Mouse (Mus musculus) liver, embryonic 15.5 days (tissue): ENCODE measurements around the gene Idh2. TPM values are rescaled to one million over a fixed set of nuclear protein-coding genes. Genes with fewer than 3 reads are reported as not detected.

ENCODE experiments used
- ATAC-seq: fragments of 200-750 bp; cut with Nextera tagmentation; 2 replicates; pipeline ENCODE4 v1.8.0; 2017; ENCODE audit warnings: moderate number of reproducible peaks, mild to moderate bottlenecking, moderate library complexity; ENCODE audit not compliant: insufficient read depth
- H3K27ac ChIP-seq: fragments of 300-500 bp; sonication (generic); replicated peaks from 2 replicates; pipeline ENCODE4 v1.5.1; 2015; ENCODE audit warnings: mild to moderate bottlenecking, inconsistent platforms
- H3K27me3 ChIP-seq: fragments of 300-500 bp; sonication (generic); 2 replicates; pipeline ENCODE4 v1.6.1; 2015; ENCODE audit warnings: mild to moderate bottlenecking, inconsistent platforms
- H3K36me3 ChIP-seq: fragments of 300-500 bp; sonication (generic); replicated peaks from 2 replicates; pipeline ENCODE4 v1.6.1; 2015; ENCODE audit warnings: moderate library complexity, mild to moderate bottlenecking, inconsistent platforms
- H3K4me1 ChIP-seq: fragments of 300-500 bp; sonication (generic); replicated peaks from 2 replicates; pipeline ENCODE4 v1.6.1; 2015; ENCODE audit warnings: inconsistent platforms
- H3K4me2 ChIP-seq: fragments of 300-500 bp; sonication (generic); 2 replicates; pipeline ENCODE4 v1.6.1; 2015; ENCODE audit warnings: moderate library complexity, mild to moderate bottlenecking, inconsistent platforms
- H3K4me3 ChIP-seq: fragments of 300-500 bp; sonication (generic); replicated peaks from 2 replicates; pipeline ENCODE4 v1.5.1; 2015; ENCODE audit warnings: mild to moderate bottlenecking, inconsistent platforms
- H3K9ac ChIP-seq: fragments of 300-500 bp; sonication (generic); 2 replicates; pipeline ENCODE4 v1.6.1; 2015; ENCODE audit warnings: moderate library complexity, mild to moderate bottlenecking, inconsistent platforms
- H3K9me3 ChIP-seq: fragments of 300-500 bp; sonication (generic); replicated peaks from 2 replicates; pipeline ENCODE4 v1.6.1; 2016; ENCODE audit warnings: inconsistent platforms
- WGBS: fragments of 180-500 bp; shearing (Covaris S2); methylation state at CpG from one replicate; pipeline ENCODE4 v1.1.7; 2015; ENCODE audit warnings: mixed read lengths; ENCODE audit not compliant: insufficient replicate concordance; 5-methylcytosine and 5-hydroxymethylcytosine counted together
- polyA plus RNA-seq: library from polyadenylated mRNA; unstranded; fragments of >200 nt; fragmentation: Nextera tagmentation; extraction: Ambion mirVana; gene quantifications from 2 replicates; pipeline ENCODE4 v1.2.1, GENCODE M21; 2015

The Idh2 gene
- polyA plus RNA-seq, 1 experiment from 2014 or later, result 175 TPM

DNA sequence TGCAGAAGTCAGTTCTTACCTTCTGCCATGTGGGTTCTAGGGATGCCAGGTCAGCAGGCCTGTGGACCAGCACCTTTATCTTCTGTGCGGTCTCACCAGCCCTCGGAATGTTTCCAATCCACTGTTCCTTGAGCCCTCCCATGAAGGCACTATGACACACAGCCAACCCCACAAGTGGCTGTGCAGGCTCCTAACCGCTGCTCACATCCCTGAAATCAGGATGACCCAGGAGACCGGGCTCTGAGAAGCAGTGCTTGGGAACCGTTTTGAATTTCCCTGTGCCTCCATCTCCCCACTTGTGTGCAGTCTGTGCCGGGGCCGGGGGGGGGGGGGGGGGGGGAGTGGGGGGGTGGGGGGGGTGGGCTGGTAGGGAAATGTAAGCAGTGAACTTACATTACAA, 46.9 kb downstream of the Idh2 start:
- no peak overlapping the region for H3K4me3 ChIP-seq
- H3K4me1 ChIP-seq, result peaks cover 36% of the 10 kb centered on the region
- no peaks in the 10 kb centered on the region for H3K36me3 ChIP-seq
- H3K4me2 ChIP-seq, result no peak overlapping the region
- H3K27me3 ChIP-seq, result no peaks in the 10 kb centered on the region
- H3K9ac ChIP-seq, result no peak overlapping the region
- no peaks in the 10 kb centered on the region for H3K9me3 ChIP-seq
- ATAC-seq, result no peak
- whole genome bisulfite sequencing, result 59% methylated on average over 6 of the region's 7 CpGs
- no peak overlapping the region for H3K27ac ChIP-seq

DNA sequence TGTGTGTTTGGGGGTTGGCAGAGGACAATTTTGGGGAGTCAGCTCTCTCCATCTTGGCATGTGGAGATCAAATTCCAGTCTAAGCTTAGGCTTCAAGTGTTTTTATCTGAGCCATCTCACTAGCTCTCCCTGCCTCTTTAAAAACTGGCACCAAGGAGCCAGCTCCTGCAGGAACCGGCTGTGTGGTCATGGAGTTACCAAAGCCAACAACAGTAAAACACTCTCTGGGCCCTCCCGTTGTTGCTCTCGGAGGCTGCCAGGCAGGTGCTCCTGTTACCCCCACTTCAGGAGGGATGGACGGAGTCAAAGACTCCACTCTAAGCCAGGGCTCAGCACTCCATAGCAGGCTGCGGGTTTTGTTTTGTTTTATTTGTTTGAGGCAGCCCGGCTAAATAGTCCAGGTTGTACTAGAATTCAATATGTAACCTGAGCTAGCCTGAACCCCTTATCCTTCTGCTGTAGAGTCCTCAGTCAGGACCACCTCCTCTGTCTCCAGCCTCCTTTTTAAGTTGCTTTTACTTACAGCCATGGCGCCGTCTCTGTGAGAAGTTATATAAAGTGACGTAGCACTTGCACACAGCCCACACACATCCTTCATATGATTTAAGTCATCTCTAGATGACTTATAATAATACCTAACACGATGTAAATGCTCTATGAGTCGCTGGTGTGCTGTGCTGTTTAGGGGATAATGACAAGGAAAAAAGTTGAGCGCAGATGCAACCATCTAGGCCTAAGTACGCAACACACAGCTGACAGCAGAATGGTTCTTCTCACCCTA, 48.3 kb downstream of the Idh2 start:
- WGBS, result 68% methylated on average over 13 of the region's 13 CpGs
- no peak for ATAC-seq
- H3K27ac ChIP-seq, result no peak overlapping the region
- H3K4me3 ChIP-seq, result no peak overlapping the region
- no peaks in the 10 kb centered on the region for H3K9me3 ChIP-seq
- H3K27me3 ChIP-seq, result no peaks in the 10 kb centered on the region
- H3K4me1 ChIP-seq, result peaks cover 39% of the 10 kb centered on the region
- H3K36me3 ChIP-seq, result no peaks in the 10 kb centered on the region
- no peak overlapping the region for H3K9ac ChIP-seq
- H3K4me2 ChIP-seq, result no peak overlapping the region

DNA sequence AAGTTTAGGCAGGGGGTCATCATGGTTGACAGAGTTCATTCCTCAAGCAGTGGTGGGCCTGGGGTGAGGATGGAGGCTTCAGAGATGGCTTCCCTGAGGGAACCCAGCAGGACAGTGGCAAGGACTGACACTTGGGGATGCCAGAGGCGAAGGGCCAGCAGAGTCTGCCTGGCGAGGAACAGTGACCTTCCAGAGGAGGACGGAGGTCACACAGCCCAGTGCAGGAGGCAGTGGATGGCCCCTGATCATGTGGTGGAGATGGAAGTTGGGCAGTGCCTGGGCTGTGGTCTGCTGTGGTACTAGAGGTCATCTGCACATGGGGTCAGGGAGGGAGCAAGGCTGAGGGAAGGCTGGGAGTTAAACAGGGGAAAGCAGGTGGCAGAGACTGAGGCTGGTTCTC, 49.9 kb downstream of the Idh2 start:
- Histone ChIP-seq H3K27ac (no peak overlapping the region), H3K4me3 (no peak overlapping the region), H3K9ac (no peak overlapping the region), H3K36me3 (no peaks in the 10 kb centered on the region), H3K4me2 (no peak overlapping the region), H3K4me1 (peaks cover 38% of the 10 kb centered on the region), H3K9me3 (no peaks in the 10 kb centered on the region), H3K27me3 (no peaks in the 10 kb centered on the region)
- 76% methylated on average over 3 of the region's 3 CpGs for WGBS
- ATAC-seq, result no peak

DNA sequence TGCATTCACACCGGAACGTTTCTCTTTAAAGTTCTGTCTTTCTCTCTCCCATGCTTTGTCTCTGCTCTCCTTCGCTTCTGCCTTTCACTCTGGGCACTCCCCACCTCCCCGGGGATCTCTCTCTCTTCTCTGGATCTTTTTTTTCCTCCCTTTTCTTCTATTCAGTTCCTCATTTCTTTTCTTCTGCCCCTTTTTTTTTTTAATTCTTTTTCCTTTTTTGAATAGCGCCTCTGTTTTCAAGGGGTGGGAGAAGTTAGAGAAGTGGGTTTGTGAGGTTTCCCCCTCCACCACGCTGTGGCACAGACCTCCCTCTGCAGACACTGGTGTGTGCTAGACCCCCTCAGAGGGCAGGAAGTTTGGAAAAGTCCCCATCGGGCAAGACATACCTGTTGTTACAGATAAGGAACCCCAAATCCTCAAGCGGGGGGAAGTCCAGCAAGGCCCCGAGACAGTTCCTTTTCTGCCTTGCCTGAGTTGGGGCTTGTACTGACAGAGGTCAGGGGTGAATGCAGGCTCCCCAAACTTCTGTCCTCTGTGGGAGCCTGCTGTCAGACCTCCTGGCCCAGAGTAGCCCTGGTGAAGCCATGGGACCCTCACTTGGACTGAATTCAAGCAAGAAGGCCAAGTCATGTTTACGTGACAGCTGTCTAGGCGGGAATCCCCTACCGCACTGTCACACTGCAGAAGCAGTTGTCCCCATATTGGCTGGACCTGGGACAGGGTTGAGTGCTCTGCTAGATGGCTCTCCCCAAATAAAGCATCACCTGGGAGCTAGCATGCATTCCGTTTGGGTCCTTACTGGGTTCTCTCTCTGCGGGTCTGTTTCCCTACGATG, 51.1 kb downstream of the Idh2 start:
- 34% methylated on average over 15 of the region's 15 CpGs for WGBS
- H3K27ac ChIP-seq, result no peak overlapping the region
- no peaks in the 10 kb centered on the region for H3K36me3 ChIP-seq
- peaks cover 37% of the 10 kb centered on the region for H3K4me1 ChIP-seq
- H3K9me3 ChIP-seq, result no peaks in the 10 kb centered on the region
- no peaks in the 10 kb centered on the region for H3K27me3 ChIP-seq
- H3K4me3 ChIP-seq, result no peak overlapping the region
- H3K4me2 ChIP-seq, result no peak overlapping the region
- H3K9ac ChIP-seq, result no peak overlapping the region
- ATAC-seq, result no peak

DNA sequence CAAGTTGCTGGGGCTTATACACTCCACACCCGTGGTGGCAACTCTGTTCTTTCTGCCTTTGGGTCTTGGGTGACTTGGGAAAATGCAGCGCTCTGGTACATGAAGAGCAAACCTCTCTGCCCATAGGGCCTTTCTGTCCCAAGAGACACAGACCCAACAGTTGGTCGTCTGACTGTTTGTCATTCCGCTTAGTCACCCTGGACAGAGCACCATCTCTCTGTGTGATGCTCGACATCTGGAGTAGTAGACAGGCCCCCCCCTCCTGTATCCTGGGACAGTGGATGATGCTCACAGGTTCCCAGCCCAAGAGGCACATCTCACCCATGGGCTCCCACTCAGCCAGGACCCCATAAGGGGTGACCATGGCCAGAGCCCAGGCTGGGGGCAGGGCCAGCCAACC, 51.9 kb downstream of the Idh2 start:
- Histone ChIP-seq H3K4me3 (no peak overlapping the region), H3K9me3 (no peaks in the 10 kb centered on the region), H3K9ac (no peak overlapping the region), H3K27me3 (no peaks in the 10 kb centered on the region), H3K36me3 (no peaks in the 10 kb centered on the region), H3K27ac (no peak overlapping the region), H3K4me1 (peaks cover 44% of the 10 kb centered on the region), H3K4me2 (no peak overlapping the region)
- no peak for ATAC-seq
- WGBS, result 40% methylated on average over 5 of the region's 5 CpGs

DNA sequence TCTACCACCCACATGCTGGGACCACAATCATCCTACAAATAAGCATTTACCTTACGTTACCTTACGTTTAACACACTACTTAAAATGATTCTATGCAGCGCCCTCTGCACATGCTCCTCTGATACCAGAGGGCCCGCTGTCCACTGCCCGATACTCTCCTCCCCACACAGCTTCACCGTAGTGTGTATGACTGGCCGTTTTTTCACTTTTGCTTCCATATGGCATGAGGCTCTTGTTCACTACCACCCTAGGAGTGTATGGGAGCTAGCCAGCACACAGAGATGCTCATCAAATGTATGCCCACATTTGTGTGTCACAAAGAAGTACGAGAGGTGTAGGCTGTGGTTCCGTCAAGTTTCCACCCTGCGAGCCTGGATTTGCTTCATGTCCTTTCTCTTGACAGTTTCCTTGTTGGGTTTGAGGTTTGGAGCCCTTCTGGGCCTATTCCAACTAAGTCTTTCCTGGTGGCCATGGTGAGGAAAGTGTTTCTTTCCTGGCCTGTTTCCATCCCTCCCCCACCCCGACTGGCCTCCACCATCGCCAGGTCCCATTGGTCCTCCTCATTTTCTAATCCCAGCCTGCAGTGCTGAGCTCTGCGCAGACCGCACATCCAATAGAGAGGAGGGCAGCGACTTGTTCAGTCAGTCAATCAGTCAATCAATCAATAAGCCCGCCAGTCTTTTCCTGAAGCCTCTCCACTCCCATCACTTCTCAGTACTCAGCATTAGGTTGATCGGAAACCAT, 52.9 kb downstream of the Idh2 start:
- no peak overlapping the region for H3K4me3 ChIP-seq
- H3K36me3 ChIP-seq, result no peaks in the 10 kb centered on the region
- H3K27ac ChIP-seq, result no peak overlapping the region
- 77% methylated on average over 17 of the region's 17 CpGs for WGBS
- no peak for ATAC-seq
- H3K9me3 ChIP-seq, result no peaks in the 10 kb centered on the region
- no peak overlapping the region for H3K9ac ChIP-seq
- H3K4me1 ChIP-seq, result peaks cover 54% of the 10 kb centered on the region
- no peaks in the 10 kb centered on the region for H3K27me3 ChIP-seq
- H3K4me2 ChIP-seq, result no peak overlapping the region

DNA sequence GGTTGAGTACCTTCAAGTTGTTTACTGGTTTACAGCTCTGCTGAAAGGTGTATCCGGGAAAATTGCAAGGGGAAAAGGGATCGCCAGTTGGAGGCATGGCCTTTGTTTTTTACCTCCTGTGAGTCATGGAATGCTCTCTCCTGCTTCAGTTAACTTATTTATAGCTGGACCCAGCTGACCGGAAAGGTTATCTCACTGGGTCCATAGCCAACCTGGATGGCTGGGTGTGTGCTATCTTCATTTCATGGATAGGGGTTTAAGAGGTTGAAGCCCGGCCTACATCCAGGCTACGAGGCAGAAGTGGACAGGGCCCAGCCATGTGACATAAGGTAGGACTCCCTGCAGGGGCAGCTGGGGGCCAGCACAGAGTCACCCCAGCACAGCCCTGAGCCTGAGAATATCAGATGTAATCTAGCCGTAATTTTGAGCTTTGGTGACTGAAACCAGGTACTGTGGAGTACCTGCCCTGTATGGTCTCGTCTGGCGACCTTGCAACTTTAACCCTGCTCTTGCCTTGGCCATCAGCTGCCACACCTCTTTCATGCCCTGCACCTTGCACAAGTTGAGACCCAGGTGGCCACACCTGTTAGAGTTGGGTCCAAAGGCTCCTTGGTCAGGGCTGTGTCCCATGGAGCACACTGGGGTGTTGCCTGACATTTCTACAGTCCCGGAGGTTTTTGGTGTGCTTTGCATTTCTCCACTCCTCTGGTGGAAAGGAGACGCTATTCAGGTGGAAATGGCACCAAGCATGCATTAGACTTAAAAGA, 55.0 kb downstream of the Idh2 start:
- H3K27me3 ChIP-seq, result no peaks in the 10 kb centered on the region
- ATAC-seq, result no peak
- no peak overlapping the region for H3K4me2 ChIP-seq
- no peak overlapping the region for H3K4me3 ChIP-seq
- WGBS, result 61% methylated on average over 10 of the region's 10 CpGs
- H3K9me3 ChIP-seq, result no peaks in the 10 kb centered on the region
- H3K27ac ChIP-seq, result 0 out of 2 replicates have a peak overlapping the region, but pooled peaks have one; percentile 20
- H3K9ac ChIP-seq, result no peak overlapping the region
- H3K4me1 ChIP-seq, result peaks cover 72% of the 10 kb centered on the region
- H3K36me3 ChIP-seq, result no peaks in the 10 kb centered on the region

DNA sequence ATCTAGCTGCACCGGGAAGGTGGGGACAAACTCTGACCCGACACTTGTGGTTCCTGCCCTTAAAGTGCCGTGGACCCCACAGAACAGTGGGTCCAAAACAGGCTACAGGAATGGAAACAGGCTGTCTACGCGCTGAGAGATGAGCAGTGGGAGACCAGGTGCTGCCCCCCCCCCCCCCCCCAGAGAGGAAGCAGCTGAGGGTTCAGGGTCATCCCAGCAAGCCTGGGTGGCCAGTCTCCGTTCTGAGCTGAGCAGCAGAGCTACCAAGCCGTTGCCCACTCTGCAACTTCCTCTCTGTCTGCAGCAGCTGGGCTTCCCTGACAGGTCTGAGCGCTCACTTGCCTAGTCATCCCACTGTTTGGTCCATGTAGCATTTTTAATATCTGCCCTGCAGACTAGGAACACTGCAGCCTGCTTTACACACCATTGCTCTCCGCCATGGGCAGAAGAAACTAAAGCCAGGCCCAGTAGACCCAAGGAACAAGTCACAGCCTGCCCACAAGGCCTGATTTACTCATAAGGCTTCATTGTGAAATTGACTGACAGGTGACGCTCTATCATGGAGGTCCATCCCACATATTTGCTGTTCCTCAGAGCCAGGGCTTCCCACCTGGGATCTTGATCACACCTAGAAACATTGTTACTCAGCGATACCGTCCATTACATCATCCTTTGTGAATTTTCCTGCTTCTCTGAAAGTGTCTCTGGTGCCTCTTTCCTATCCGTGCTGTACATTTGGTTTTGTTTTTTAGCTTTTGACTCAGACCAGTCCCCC, 55.9 kb downstream of the Idh2 start:
- Histone ChIP-seq H3K4me3 (no peak overlapping the region), H3K4me2 (0 out of 2 replicates have a peak overlapping the region, but pooled peaks have one; percentile 23), H3K4me1 (peaks cover 72% of the 10 kb centered on the region), H3K27me3 (no peaks in the 10 kb centered on the region), H3K27ac (peak overlapping the region; percentile 79; the same call in 1 of the 2 replicates), H3K9me3 (no peaks in the 10 kb centered on the region), H3K9ac (no peak overlapping the region), H3K36me3 (no peaks in the 10 kb centered on the region)
- WGBS, result 32% methylated on average over 13 of the region's 13 CpGs
- ATAC-seq, result no peak

DNA sequence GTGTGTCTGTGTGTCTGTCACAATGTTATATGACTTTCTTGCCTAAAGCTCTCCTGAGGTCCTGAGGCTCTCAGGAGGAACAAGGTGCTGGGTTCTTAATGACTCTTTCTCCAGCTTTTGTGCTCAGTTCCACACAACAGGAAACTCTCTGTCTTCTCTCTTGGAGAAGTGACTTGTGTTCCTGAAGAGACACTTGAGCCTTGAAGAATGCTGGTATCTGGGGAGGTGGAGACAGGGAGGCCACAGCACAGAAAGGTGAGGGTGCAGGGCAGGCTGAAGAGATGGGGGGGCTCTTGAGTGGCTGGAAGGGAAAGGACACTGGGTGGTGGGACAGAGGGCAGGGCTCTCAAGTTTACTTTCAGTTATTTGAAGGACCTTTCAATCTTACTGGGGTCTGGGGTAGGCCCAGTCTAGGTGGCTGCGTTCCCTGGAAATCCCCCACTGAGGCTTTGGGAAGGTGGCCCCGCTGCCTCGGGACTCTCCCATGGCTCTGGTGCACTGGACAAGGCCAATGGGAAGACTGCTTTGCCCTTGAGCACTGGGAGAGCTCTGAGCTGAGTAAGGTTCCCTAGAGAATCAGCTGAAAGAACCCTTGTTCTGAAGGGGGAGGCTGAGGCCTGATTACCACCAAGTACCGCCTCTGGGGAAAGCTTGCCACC, 56.7 kb downstream of the Idh2 start:
- H3K4me1 ChIP-seq, result peaks cover 69% of the 10 kb centered on the region
- 57% methylated on average over 4 of the region's 4 CpGs for WGBS
- H3K27me3 ChIP-seq, result no peaks in the 10 kb centered on the region
- H3K9me3 ChIP-seq, result no peaks in the 10 kb centered on the region
- ATAC-seq, result no peak
- 0 out of 2 replicates have a peak overlapping the region, but pooled peaks have one; percentile 23 for H3K4me2 ChIP-seq
- H3K9ac ChIP-seq, result no peak overlapping the region
- H3K4me3 ChIP-seq, result no peak overlapping the region
- no peaks in the 10 kb centered on the region for H3K36me3 ChIP-seq
- peak overlapping the region; percentile 79 for H3K27ac ChIP-seq
